Mouse (Mus musculus): Measurements from ENCODE around the gene Prm2. TPM values are rescaled to one million over a fixed set of nuclear protein-coding genes. Genes with fewer than 3 reads are reported as not detected.

The Prm2 gene
- polyA plus RNA-seq, 1 experiment = not detected

DNA sequence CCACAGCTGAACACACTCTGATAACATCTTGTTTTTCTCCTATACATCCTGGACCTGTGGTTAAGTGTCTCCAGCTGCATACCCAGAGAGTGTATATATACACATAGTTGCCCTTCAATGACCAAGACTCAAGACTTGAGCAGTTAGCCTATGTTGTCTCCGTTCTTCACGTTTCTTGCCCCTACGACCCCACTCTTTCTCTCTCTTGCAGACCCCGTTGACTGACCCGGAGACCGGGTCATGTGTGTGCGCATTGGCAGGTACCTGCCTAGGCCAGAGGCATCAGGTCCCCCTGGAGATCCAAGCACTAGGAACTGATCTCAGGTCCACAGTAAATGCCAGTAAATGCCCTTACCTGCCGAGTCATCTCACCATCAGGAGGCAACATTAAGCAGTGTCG lies 31.3 kb upstream of the Prm2 start:
- Histone ChIP-seq H3ac (ENCODE audit: control insufficient read depth, insufficient read length) (no peak overlapping the region), H3K4me3 (no peak overlapping the region), H3K79me2 (ENCODE audit: control insufficient read depth, insufficient read depth) (no peaks in the 10 kb centered on the region), H3K36me3 (ENCODE audit: control insufficient read depth, insufficient read depth) (no peaks in the 10 kb centered on the region), H3K4me2 (ENCODE audit: low read depth) (no peak overlapping the region), H3K27me3 (ENCODE audit: control insufficient read depth, insufficient read depth, insufficient read length) (no peaks in the 10 kb centered on the region)
- TF ChIP-seq SRF (IDR thresholded peaks at IDR 0.05; ENCODE audit: control insufficient read depth, insufficient read length, low read depth) = no peak
- TF ChIP-seq REST (IDR thresholded peaks at IDR 0.05; ENCODE audit: insufficient read depth, insufficient read length) = no peak
- TF ChIP-seq MAX (IDR thresholded peaks at IDR 0.05; ENCODE audit: low read depth) = no peak
- no peak for TF ChIP-seq POLR2A (IDR thresholded peaks at IDR 0.05; ENCODE audit: insufficient read length, low read depth)
- TF ChIP-seq E2F4 (IDR thresholded peaks at IDR 0.05; ENCODE audit: insufficient read depth) = no peak
- TF ChIP-seq TCF3 (IDR thresholded peaks at IDR 0.05; ENCODE audit: insufficient read length, low read depth) = no peak
- TF ChIP-seq MYOD1 (IDR thresholded peaks at IDR 0.05; ENCODE audit: control insufficient read depth in 1 of 3, insufficient read length in 2 of 3, low read depth in 2 of 3) = no peak
- no peak for TF ChIP-seq POLR2AphosphoS2 (IDR thresholded peaks at IDR 0.05; ENCODE audit: insufficient read length, low read depth)
- TF ChIP-seq MYOG (IDR thresholded peaks at IDR 0.05; ENCODE audit: control insufficient read depth in 1 of 3, insufficient read depth in 1 of 3, insufficient read length in 2 of 3, low read depth in 2 of 3) = no peak
- TF ChIP-seq TCF12 (IDR thresholded peaks at IDR 0.05; ENCODE audit: insufficient read depth, poor library complexity, severe bottlenecking) = no peak
- TF ChIP-seq CEBPB (IDR thresholded peaks at IDR 0.05; ENCODE audit: insufficient read depth, poor library complexity, severe bottlenecking) = no peak
- no peak for TF ChIP-seq USF1 (IDR thresholded peaks at IDR 0.05; ENCODE audit: low read depth)

DNA sequence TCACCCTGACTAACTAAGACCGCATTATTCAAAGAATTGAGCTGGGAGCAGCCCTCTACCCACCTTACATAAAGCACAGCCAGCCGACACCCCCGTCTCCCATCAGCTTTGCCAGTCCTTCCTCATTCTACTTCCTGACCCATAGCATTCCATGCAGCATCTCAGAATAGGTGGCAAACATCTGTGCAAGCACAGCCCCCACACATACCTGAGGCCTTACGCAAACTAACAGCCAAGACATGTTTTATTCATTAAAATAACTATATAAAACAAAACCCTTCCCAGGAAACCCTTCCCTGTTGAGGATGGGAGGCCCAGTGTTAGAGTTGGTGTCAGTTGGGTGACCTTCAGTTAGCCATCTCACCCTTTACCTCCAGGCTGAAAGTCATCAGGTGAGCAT lies 29.9 kb upstream of the Prm2 start:
- TF ChIP-seq MYOG (IDR thresholded peaks at IDR 0.05; ENCODE audit: control insufficient read depth in 1 of 3, insufficient read depth in 1 of 3, insufficient read length in 2 of 3, low read depth in 2 of 3) = no peak
- TF ChIP-seq MAX (IDR thresholded peaks at IDR 0.05; ENCODE audit: low read depth) = no peak
- TF ChIP-seq POLR2A (IDR thresholded peaks at IDR 0.05; ENCODE audit: insufficient read length, low read depth) = no peak
- TF ChIP-seq CEBPB (IDR thresholded peaks at IDR 0.05; ENCODE audit: insufficient read depth, poor library complexity, severe bottlenecking) = no peak
- TF ChIP-seq TCF12 (IDR thresholded peaks at IDR 0.05; ENCODE audit: insufficient read depth, poor library complexity, severe bottlenecking) = no peak
- no peak for TF ChIP-seq REST (IDR thresholded peaks at IDR 0.05; ENCODE audit: insufficient read depth, insufficient read length)
- no peak for TF ChIP-seq MYOD1 (IDR thresholded peaks at IDR 0.05; ENCODE audit: control insufficient read depth in 1 of 3, insufficient read length in 2 of 3, low read depth in 2 of 3)
- no peak for TF ChIP-seq TCF3 (IDR thresholded peaks at IDR 0.05; ENCODE audit: insufficient read length, low read depth)
- no peak for TF ChIP-seq USF1 (IDR thresholded peaks at IDR 0.05; ENCODE audit: low read depth)
- TF ChIP-seq E2F4 (IDR thresholded peaks at IDR 0.05; ENCODE audit: insufficient read depth) = no peak
- no peak for TF ChIP-seq SRF (IDR thresholded peaks at IDR 0.05; ENCODE audit: control insufficient read depth, insufficient read length, low read depth)
- no peak for TF ChIP-seq POLR2AphosphoS2 (IDR thresholded peaks at IDR 0.05; ENCODE audit: insufficient read length, low read depth)
- Histone ChIP-seq H3K36me3 (ENCODE audit: control insufficient read depth, insufficient read depth) (no peaks in the 10 kb centered on the region), H3K4me3 (no peak overlapping the region), H3ac (ENCODE audit: control insufficient read depth, insufficient read length) (no peak overlapping the region), H3K4me2 (ENCODE audit: low read depth) (no peak overlapping the region), H3K27me3 (ENCODE audit: control insufficient read depth, insufficient read depth, insufficient read length) (no peaks in the 10 kb centered on the region), H3K79me2 (ENCODE audit: control insufficient read depth, insufficient read depth) (no peaks in the 10 kb centered on the region)

DNA sequence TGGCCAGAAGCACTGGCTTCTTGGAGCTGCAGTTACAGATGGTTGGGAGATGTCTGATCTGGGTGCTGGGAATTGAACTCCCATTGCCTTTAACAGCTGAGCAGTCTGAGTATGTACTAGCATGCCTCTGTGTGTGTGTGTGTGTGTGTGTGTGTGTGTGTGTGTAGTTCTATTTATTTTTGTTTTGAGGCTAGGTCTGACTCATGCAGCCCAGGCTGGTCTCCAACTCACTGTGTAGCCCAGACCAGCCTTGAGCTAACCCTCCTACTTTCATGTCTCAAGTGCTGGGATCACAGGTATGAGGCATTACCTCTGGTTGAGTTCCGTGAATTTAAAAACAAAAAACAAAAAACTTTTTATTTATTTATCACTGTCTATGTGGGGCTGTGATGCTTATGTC lies 28.6 kb upstream of the Prm2 start:
- H3K4me3 ChIP-seq = no peak overlapping the region
- H3ac ChIP-seq (ENCODE audit: control insufficient read depth, insufficient read length) = no peak overlapping the region
- H3K4me2 ChIP-seq (ENCODE audit: low read depth) = no peak overlapping the region
- no peaks in the 10 kb centered on the region for H3K79me2 ChIP-seq (ENCODE audit: control insufficient read depth, insufficient read depth)
- no peaks in the 10 kb centered on the region for H3K36me3 ChIP-seq (ENCODE audit: control insufficient read depth, insufficient read depth)
- H3K27me3 ChIP-seq (ENCODE audit: control insufficient read depth, insufficient read depth, insufficient read length) = no peaks in the 10 kb centered on the region
- TF ChIP-seq MYOD1 (IDR thresholded peaks at IDR 0.05; ENCODE audit: control insufficient read depth in 1 of 3, insufficient read length in 2 of 3, low read depth in 2 of 3) (no peak), POLR2AphosphoS2 (IDR thresholded peaks at IDR 0.05; ENCODE audit: insufficient read length, low read depth) (no peak), USF1 (IDR thresholded peaks at IDR 0.05; ENCODE audit: low read depth) (no peak), E2F4 (IDR thresholded peaks at IDR 0.05; ENCODE audit: insufficient read depth) (no peak), CEBPB (IDR thresholded peaks at IDR 0.05; ENCODE audit: insufficient read depth, poor library complexity, severe bottlenecking) (no peak), MAX (IDR thresholded peaks at IDR 0.05; ENCODE audit: low read depth) (no peak)

- H3K27me3 ChIP-seq (ENCODE audit: control insufficient read depth, insufficient read depth, insufficient read length) = no peaks in the 10 kb centered on the region
- TF ChIP-seq MYOD1 (IDR thresholded peaks at IDR 0.05; ENCODE audit: control insufficient read depth in 1 of 3, insufficient read length in 2 of 3, low read depth in 2 of 3) = no peak
- no peak for TF ChIP-seq CEBPB (IDR thresholded peaks at IDR 0.05; ENCODE audit: insufficient read depth, poor library complexity, severe bottlenecking)
- TF ChIP-seq MAX (IDR thresholded peaks at IDR 0.05; ENCODE audit: low read depth) = no peak
- no peak for TF ChIP-seq MYOG (IDR thresholded peaks at IDR 0.05; ENCODE audit: control insufficient read depth in 1 of 3, insufficient read depth in 1 of 3, insufficient read length in 2 of 3, low read depth in 2 of 3)
- TF ChIP-seq POLR2A (IDR thresholded peaks at IDR 0.05; ENCODE audit: insufficient read length, low read depth) = no peak
- no peak for TF ChIP-seq E2F4 (IDR thresholded peaks at IDR 0.05; ENCODE audit: insufficient read depth)
- TF ChIP-seq REST (IDR thresholded peaks at IDR 0.05; ENCODE audit: insufficient read depth, insufficient read length) = no peak
- no peak for TF ChIP-seq POLR2AphosphoS2 (IDR thresholded peaks at IDR 0.05; ENCODE audit: insufficient read length, low read depth)
- TF ChIP-seq TCF3 (IDR thresholded peaks at IDR 0.05; ENCODE audit: insufficient read length, low read depth) = no peak
- no peak for TF ChIP-seq SRF (IDR thresholded peaks at IDR 0.05; ENCODE audit: control insufficient read depth, insufficient read length, low read depth)
- no peak for TF ChIP-seq TCF12 (IDR thresholded peaks at IDR 0.05; ENCODE audit: insufficient read depth, poor library complexity, severe bottlenecking)
- TF ChIP-seq USF1 (IDR thresholded peaks at IDR 0.05; ENCODE audit: low read depth) = no peak
- no peaks in the 10 kb centered on the region for H3K36me3 ChIP-seq (ENCODE audit: control insufficient read depth, insufficient read depth)
- H3K4me2 ChIP-seq (ENCODE audit: low read depth) = no peak overlapping the region
- no peak overlapping the region for H3ac ChIP-seq (ENCODE audit: control insufficient read depth, insufficient read length)
- H3K4me3 ChIP-seq = no peak overlapping the region
- no peaks in the 10 kb centered on the region for H3K79me2 ChIP-seq (ENCODE audit: control insufficient read depth, insufficient read depth)
Measured at GRCm38 (mm10) chr16:10821387-10821786, 25.5 kb upstream of the Prm2 start.

DNA sequence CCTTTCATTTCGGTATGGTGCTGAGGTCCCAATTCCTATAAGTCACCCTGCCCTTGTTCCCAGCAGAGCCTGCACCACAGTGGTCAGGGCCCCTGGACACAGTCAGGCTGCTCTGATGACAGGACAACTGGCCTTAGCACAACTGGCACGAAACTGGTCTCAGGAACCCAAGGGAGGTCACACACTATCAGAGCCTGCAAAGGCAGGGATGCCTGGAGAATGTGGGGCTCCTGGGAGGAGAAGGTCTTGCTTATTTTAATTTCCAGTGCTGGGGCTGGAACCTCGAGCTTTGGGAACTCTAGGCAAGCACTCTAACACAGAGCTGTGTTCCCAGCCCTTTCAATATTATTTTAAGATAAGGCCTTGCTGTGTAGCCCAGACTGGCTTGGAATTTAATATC lies 24.0 kb upstream of the Prm2 start:
- Histone ChIP-seq H3ac (ENCODE audit: control insufficient read depth, insufficient read length) (no peak overlapping the region), H3K4me3 (no peak overlapping the region), H3K36me3 (ENCODE audit: control insufficient read depth, insufficient read depth) (no peaks in the 10 kb centered on the region), H3K27me3 (ENCODE audit: control insufficient read depth, insufficient read depth, insufficient read length) (no peaks in the 10 kb centered on the region), H3K79me2 (ENCODE audit: control insufficient read depth, insufficient read depth) (no peaks in the 10 kb centered on the region), H3K4me2 (ENCODE audit: low read depth) (no peak overlapping the region)
- no peak for TF ChIP-seq SRF (IDR thresholded peaks at IDR 0.05; ENCODE audit: control insufficient read depth, insufficient read length, low read depth)
- TF ChIP-seq E2F4 (IDR thresholded peaks at IDR 0.05; ENCODE audit: insufficient read depth) = no peak
- TF ChIP-seq MYOD1 (IDR thresholded peaks at IDR 0.05; ENCODE audit: control insufficient read depth in 1 of 3, insufficient read length in 2 of 3, low read depth in 2 of 3) = no peak
- no peak for TF ChIP-seq REST (IDR thresholded peaks at IDR 0.05; ENCODE audit: insufficient read depth, insufficient read length)
- no peak for TF ChIP-seq MAX (IDR thresholded peaks at IDR 0.05; ENCODE audit: low read depth)
- no peak for TF ChIP-seq USF1 (IDR thresholded peaks at IDR 0.05; ENCODE audit: low read depth)
- no peak for TF ChIP-seq MYOG (IDR thresholded peaks at IDR 0.05; ENCODE audit: control insufficient read depth in 1 of 3, insufficient read depth in 1 of 3, insufficient read length in 2 of 3, low read depth in 2 of 3)
- TF ChIP-seq POLR2A (IDR thresholded peaks at IDR 0.05; ENCODE audit: insufficient read length, low read depth) = no peak
- TF ChIP-seq TCF3 (IDR thresholded peaks at IDR 0.05; ENCODE audit: insufficient read length, low read depth) = no peak
- no peak for TF ChIP-seq POLR2AphosphoS2 (IDR thresholded peaks at IDR 0.05; ENCODE audit: insufficient read length, low read depth)
- no peak for TF ChIP-seq TCF12 (IDR thresholded peaks at IDR 0.05; ENCODE audit: insufficient read depth, poor library complexity, severe bottlenecking)
- TF ChIP-seq CEBPB (IDR thresholded peaks at IDR 0.05; ENCODE audit: insufficient read depth, poor library complexity, severe bottlenecking) = no peak
